Mouse (Mus musculus) gastrocnemius, postnatal 36 days (tissue): ENCODE measurements around the gene Slc25a36. TPM values are rescaled to one million over a fixed set of nuclear protein-coding genes. Genes with fewer than 3 reads are reported as not detected.

Experiments used
- DNase-seq, 2 experiments: peaks; one replicate each; pipeline ENCODE4 v3.0.0; 2022
- intact Hi-C: fragments of 180-260 bp; cut with DNase I; formaldehyde crosslinking; loops from one replicate; pipeline ENCODE4 v1.15.1; 2025
- total RNA-seq, 2 experiments: library from RNA; stranded (reverse); gene quantifications; 2 replicates each; pipeline ENCODE4 v1.2.3; 2021

Slc25a36 gene
- total RNA-seq, 2 experiments from 2014 or later = 23.9 to 29.7 TPM

DNA sequence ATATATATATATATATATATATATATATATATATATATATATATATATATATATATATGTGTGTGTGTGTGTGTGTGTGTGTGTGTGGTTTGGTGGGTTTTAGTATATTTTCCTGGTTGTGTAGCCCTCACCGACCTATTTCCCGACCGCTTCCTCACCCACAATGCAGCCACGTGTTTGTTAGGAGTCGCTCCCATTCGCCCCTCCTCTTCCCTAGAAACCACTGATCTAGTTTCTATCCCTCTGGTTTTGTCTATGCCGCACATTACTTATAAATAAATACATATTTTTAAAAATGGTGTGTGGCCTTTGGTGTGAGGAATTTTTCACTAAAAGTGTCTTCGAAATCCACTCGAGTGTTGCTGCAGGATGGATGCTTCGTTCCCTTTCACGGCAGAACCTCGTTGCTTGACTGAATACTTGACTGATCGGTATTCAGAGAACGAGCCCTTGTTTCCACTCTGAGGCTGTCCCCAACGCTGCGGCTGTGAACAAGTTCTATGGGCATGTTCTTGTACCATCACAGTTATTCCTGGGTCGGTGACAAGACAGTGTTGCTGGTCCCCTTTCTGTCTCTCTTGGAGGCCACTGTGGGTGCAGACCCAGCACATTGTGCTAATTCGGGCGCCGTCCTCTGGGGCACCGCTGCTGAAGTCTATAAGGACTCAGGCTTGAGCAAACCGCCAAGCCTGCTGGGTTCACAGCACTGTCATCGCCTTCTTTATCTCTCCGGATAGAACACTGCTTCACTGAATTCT lies 2.0 kb upstream of the Slc25a36 start:
- intact Hi-C loops = no loop called here
- DNase-seq = no peak

DNA sequence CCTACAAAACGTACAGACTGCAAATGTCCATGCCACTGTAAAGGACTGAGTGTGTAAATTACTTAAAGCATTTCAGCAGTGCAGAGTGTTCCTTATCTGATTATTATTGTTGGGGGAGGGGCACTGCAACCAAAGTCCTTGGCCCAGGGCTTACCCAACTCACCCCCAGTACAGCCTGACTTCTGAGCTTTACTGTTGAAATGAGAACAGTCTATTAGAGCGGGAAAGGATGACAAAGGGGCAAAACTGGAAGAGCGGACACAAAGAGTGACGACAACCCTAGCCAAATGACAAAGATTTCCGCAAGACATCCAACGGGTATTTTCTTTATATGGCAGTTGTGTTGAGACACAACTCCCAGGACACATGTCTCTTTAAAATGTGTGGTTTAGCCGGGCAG lies 1.3 kb upstream of the Slc25a36 start:
- intact Hi-C loops = no loop called here
- DNase-seq = no peak

DNA sequence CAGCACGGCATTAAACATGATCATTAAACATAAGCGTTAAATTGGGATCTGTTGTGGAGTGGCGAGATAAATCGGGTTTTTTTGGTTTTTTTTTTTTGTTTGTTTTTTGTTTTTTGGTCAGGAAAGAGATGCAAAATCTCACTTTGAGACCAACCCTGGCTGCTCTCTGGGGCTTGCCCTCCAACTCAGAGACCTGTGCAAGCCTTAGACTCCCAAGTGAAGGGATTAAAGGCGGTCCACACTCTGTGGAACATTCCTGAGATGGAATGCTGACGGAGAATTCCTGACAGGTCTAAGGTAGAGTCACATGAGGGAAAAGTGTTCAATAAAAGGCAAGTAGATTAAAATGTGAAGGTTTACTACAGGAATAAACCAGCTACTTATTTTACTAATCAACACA lies 549 bp upstream of the Slc25a36 start:
- intact Hi-C loops = no loop called here
- no peak for DNase-seq

DNA sequence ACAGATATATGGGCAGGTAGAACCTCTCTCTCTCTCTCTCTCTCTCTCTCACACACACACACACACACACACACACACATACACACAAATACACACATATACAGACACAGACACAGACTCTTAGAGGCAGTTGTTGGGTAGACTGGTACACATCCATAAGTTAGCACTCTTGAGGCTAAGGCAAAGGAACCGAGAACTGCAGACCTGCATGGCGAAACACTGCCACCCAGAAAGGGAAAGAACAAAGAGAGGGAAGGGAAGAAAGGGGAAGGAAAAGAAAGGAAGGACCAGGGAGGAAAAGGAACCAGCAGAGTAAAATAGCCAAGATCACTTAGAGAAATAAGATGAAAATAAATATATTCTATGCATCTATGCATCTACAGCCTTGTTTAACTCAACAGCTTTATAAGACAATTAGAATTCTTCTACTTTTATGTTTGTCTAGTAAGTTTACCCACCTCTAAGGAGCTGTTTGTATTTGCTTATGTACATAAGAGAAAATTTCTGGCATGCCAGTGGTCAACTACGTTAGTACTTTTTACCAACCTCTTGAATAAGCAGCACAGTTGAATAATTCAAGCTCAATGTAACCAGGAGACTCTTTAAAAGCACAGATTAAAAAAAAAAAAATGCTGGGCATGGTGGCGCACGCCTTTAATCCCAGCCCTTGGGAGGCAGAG lies 4.3 kb downstream of the Slc25a36 start:
- no peak for DNase-seq
- intact Hi-C loops = no loop called here

DNA sequence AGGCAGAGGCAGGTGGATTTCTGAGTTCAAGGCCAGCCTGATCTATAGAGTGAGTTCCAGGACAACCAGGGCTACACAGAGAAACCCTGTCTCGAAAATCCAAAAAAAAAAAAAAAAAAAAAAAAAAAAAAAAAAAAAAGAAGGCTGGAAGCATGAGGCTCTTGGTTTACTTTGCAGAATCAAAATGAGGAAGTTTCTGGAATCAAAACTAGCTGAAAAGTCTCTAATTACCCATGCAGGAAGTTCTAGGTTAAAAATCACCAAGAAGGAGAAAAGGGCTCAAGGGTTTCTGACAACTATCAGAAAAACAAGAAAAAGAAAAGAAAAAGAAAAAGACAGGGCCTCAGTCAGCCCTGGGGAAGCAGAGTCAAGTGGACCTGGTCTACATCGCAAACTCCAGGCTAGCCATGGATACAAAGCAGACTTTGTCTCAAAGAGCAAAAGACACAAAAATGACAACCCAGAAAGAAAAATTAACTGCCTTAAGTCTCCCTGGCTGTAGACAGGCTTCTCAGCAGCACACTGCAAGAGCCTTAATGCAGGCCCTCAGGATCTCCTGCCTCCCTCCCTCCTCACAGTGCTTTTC lies 5.5 kb downstream of the Slc25a36 start:
- no peak for DNase-seq
- intact Hi-C loops = no loop called here

DNA sequence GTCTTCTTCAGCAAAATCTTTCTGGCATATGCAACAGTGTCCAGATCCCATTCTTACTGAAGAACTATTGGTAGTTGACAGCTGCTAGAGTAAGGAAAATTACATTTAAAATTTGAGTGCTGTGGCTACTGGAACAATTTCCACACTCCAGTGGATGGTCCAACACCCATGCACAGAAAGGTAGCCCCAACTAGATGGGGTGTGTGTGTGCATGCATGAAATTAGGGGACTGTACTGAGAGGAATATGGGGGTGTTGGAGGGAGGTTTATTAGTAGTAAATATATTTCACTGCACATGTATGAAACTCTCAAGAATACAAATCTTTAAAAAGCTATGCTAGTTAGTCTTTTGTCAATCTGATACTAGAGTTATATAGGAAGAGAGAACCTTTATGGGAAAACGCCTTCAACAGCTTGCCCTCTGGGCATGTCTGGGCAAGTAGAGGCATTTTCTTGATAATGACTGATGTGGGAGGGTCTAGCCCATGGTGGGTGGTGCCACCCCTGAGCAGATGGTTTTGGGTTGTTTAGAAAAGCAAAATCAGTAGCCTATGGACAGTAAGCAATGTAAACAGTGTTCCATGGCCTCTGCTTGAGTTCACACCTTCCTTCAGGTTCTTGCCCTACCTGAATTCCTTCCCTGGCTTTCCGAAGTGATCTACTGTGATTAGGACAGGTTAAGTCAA lies 7.4 kb downstream of the Slc25a36 start:
- intact Hi-C loops = loop anchor here (5.0 kb wide), 1 partner anchor 59 kb away; no protein-coding TSS in a partner anchor

DNA sequence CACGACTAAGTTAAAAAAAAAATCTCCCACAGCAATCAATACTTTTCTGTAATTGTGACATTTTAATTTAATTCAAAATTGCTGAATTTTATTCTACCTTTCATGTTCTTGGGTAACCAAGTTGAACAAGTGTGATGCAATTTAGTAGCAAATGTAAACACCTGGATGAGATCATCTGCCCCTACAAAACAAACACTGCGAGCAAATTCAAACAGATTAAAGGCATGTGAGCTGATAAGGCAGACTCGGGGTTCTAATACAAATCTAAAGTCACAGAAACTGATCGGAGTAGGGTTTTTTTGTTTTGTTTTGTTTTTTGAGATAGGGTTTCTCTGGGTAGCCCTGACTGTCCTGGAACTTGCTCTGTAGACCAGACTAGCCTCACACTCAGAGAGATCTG lies 12.0 kb downstream of the Slc25a36 start:
- DNase-seq = no peak
- intact Hi-C loops = no loop called here

More for the DNA sequence above, 7.4 kb downstream of the Slc25a36 start:
- DNase-seq = no peak

DNA sequence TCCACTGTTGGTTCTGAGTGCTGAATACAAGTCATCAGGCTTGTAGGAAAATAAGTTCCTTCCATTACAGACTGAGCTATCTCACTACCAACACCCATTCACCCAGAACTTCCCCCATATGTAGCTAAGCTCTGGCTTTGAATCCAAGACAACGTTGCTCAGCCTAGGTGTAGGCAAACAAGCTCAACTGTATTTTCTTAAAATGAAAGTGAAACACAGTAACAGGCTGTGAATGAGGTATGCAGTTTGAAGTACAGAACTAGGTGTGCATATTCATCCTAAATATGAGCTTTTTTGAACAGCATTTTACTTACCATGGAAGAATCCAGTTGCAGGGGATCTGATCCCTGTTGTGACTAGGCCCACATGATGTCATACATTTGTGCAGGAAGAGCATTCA lies 14.8 kb downstream of the Slc25a36 start:
- DNase-seq = no peak
- intact Hi-C loops = no loop called here

DNA sequence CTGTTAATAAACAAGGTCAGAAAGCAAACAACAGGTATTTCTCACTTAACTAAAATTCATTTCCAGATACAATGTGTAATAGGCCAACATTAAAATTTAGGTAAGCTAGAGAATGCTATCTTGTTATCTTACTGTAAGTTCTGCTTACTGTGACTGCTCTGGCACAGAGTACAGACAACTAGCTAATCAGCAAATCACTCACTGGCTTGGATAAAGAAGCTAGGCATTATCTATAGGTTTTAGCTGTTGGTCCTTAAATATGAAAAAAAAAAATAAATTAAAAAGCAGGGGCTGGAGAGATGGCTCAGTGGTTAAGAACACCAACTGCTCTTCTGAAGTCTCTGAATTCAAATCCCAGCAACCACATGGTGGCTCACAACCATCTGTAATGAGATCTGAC lies 23.1 kb downstream of the Slc25a36 start:
- DNase-seq = no peak
- intact Hi-C loops = no loop called here

DNA sequence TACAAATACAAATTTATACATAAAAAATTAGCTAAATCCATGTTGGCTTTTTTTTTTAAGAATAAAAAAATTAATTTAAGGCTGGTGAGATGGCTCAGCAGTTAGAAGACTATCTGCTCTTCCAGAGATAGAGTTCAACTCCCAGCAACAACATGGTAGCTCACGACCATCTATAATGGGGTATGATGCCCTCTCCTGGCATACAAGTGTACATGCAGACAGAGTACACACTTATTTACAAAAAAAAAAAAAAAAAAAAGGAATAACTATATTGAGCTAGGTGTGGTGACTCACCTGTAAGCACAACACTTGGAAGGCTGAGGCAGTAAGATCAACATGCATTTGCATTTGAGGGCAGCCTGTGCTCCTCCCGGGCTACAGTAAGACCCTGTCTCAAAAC lies 26.3 kb downstream of the Slc25a36 start:
- no peak for DNase-seq
- intact Hi-C loops = loop anchor here (5.0 kb wide), 1 partner anchor 78 kb away; no protein-coding TSS in a partner anchor

DNA sequence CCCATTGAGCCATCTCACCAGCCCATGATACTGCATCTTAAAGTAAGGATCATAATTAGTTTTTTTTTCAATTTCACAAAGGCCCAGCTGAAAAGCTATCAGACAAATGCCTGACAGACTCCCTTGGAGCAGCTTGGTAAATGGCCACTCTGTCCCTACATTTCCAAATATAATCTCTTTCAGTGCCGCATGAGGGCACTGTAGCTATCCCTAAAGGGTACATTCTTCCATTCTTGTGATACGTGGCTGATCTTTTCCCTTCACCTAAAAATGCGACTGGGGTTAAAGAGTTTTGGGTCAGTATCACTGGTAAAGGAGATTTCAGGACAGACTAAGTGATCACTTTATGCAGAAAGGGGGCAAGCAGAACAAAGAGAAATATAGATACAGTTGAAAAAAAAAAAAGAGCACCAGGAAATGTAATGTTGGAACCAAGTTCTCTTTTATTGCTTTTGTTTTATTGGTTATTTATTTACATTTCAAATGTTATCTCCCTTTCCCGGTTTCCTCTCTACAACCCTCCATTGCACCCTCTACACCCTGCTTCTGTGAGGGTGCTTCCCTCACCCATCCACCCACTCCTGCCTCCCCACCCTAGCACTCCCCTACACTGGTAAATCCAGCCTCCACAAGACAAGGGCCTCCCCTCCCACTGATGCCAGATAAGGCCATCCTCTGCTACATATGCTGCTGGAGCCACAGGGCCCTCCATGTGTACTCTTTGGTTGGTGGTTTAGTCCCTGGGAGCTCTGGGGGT lies 29.7 kb downstream of the Slc25a36 start:
- intact Hi-C loops = loop anchor here (5.0 kb wide), 1 partner anchor 81 kb away; no protein-coding TSS in a partner anchor

DNA sequence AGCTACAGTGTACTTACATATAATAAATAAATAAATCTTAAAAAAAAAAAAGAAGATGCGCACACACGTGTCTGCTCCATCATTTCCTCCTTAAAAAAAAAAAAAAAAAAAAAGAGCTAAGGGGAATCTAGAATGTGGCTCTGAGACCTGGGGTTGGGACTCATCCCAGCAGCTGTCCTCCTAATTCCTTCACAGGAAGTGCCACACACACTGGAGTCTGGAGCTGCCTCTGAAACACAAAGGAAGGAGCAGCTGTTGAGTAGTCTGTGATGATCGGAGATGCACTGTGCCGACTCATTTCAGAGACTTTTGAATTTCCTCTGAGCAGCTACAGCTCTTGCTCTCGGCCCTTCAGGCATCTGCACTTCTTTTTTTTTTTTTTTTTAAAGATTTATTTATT lies 41.0 kb downstream of the Slc25a36 start:
- intact Hi-C loops = loop anchor here (2.0 to 5.0 kb wide), 3 partner anchors 48 to 153 kb away; no protein-coding TSS in a partner anchor
- no peak for DNase-seq

More for the DNA sequence above, 29.7 kb downstream of the Slc25a36 start:
- DNase-seq = no peak

DNA sequence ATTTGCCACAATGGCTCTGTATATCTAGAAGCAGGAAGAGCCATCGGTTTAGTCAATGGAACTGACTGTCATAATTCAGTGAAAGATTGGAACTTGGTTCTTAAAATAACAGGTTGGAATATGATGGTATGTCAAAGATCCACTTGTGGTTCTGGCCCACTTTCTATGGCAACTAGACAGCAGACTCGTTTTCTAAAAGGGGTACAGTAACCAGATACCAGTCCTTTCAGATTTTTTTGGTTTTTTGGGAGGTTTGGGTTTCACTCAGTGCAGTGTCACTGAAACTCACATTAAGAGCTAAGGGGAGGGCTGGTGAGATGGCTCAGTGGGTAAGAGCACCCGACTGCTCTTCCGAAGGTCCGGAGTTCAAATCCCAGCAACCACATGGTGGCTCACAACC lies 41.5 kb downstream of the Slc25a36 start:
- no peak for DNase-seq
- intact Hi-C loops = loop anchor here (2.0 to 5.0 kb wide), 3 partner anchors 47 to 153 kb away; no protein-coding TSS in a partner anchor

DNA sequence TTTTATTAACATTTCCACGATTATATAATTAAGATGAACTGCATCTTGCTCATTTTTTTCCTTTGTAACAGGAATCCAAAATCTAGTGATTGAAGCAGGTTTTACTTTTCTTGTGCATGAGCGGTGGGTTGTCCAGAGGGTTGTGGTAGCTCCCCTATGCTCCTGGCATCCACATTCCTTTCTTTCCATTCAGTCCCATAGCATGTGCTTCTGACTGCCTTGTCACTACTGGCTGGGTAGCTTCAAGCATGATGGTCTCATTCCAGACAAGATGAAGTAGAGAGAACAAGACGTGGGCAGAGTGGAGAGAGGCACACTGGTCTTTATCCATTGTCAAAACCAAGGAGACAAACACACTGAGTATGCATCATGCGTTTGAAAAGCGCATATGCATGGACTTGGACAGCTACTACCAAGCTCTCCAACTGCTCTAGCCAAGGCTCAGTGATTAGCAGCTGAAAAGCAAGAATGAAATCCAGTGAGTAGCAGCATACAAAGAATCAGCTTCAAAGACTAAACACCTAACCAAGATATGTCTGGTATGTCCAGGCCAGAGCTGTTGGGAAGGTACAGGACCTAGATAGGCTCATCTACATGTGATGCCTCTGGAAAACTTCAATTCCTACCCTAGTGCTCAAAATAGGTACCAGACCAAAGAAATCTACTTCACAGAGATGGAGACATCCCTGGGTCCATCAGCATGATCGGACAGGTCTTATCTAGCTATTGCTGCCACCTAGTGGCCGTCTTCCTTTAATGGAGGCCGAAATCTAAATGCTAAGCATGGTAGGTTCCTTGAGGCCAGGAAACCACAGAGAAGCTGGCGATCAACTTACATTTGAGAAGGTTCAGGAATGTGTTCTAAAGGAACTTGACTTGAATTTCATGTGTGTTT lies 42.5 kb downstream of the Slc25a36 start:
- intact Hi-C loops = loop anchor here (2.0 to 5.0 kb wide), 3 partner anchors 46 to 152 kb away; no protein-coding TSS in a partner anchor

DNA sequence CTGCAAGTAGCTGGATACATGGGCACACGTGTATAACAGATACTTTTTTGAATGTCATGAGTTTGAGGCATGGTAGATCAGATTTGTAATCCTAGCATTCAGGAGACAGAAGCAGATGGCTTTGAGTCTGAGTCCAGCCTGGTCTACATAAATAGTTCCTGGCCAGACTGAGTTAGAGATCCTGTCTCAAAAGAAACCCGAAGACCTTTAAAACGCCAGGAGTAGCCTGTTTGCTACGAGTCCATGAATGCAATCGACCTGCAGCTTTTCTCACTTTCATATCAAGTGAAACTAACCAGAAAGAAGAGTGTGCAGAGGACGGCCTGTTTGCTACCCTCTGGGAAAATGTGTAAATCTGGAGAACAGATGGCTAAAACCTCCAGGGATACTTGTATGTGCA lies 43.2 kb downstream of the Slc25a36 start:
- no peak for DNase-seq
- intact Hi-C loops = loop anchor here (2.0 to 5.0 kb wide), 3 partner anchors 45 to 151 kb away; no protein-coding TSS in a partner anchor

More for the DNA sequence above, 42.5 kb downstream of the Slc25a36 start:
- peak in 1 of 2 experiments; percentile 83 for DNase-seq

DNA sequence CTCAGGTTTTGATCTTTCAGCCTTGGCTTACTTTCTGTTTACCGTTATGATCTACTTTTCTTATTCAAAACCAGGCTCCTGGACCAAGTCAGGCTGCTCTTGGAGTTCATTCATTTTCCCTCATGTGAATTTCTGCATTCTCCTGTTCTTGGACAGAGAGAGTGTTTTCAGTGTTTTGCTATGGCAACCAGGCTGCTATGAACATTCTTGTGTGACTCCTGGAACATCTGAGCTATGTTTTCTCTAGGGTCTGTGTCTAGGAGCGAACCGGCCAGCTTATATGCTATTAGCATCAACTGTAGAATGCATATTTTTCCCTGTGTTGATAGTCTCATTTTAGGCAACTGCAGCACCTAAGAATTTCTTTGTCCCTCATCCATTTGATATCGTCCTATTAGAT lies 45.1 kb downstream of the Slc25a36 start:
- intact Hi-C loops = loop anchor here (5.0 kb wide), 1 partner anchor 44 kb away; no protein-coding TSS in a partner anchor
- no peak for DNase-seq

DNA sequence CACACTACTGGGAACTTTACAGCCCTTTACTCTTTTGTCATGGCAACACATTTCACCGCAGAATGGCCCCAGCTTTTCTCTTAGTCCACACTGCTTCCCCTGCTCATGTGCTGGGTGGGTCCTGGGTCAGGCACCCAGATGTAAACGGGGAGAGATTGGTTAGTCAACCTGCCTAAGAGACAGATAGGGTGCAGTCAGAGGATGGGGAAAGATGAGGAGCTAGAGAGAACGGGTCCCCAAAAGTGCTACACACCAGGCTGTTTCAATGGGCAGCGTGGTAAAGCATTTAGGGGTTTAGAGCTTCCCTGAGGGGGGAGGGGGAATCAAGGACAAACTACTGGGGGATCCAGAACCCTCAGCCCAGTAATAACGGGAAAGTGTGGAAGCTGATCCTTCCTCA lies 45.7 kb downstream of the Slc25a36 start:
- intact Hi-C loops = loop anchor here (5.0 kb wide), 1 partner anchor 43 kb away; no protein-coding TSS in a partner anchor
- no peak for DNase-seq

DNA sequence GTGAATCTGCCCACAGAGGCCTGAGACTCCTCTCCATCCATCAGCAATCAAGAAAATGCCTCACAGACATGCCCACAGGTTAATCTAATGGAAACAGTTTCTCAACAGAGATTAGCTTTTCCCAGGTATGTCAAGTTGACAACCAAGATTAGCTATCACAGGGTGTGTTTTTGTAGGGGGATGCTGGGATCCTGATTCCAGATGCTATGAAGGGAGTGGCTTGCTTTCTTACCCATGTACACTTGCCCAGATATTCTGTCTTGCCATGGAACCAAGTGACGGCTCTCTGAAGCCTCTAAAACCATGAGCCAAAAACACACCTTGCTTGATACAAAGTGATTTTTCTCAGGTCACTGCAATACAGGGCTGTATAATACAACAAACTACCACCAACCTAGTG lies 46.8 kb downstream of the Slc25a36 start:
- DNase-seq = no peak
- intact Hi-C loops = no loop called here

DNA sequence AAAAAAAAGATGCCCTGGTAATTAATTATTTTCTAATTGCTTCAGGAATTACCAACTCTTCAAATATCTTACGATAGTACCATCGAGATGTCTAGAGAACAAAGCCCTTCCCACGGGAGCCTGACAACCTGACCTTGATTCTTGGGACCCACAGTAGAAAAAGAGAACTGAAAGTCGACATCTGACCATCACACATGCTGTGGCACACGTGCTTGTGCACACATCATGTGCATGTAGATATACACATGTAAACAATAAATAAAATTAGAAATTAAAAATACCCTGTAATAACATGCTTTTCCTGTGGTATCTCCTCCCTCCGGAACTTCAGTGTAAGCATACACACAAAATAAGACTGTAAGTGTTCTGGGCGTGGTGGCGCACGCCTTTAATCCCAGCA lies 49.3 kb downstream of the Slc25a36 start:
- DNase-seq = no peak
- intact Hi-C loops = no loop called here
